Mouse (Mus musculus) intestine, embryonic 14.5 days (tissue): ENCODE measurements around the gene Rdh14. TPM values are rescaled to one million over a fixed set of nuclear protein-coding genes. Genes with fewer than 3 reads are reported as not detected.

ENCODE experiments used
- ATAC-seq: fragments of 200-750 bp; cut with Nextera tagmentation; replicated peaks from 2 replicates; pipeline ENCODE4 v1.8.0; 2017; ENCODE audit warnings: low read depth, moderate number of reproducible peaks, moderate TSS enrichment, moderate library complexity; ENCODE audit not compliant: low FRiP score, low TSS enrichment
- DNase-seq: peaks from one replicate; pipeline ENCODE4 v3.0.0-alpha.2; 2018; ENCODE audit warnings: low spot score
- H3K27ac ChIP-seq: fragments of 300-500 bp; sonication (generic); 2 replicates; pipeline ENCODE4 v1.5.1; 2014; ENCODE audit warnings: low read depth, mild to moderate bottlenecking, control low read depth
- H3K27me3 ChIP-seq: fragments of 300-500 bp; sonication (generic); replicated peaks from 2 replicates; pipeline ENCODE4 v1.6.1; 2014; ENCODE audit warnings: low read length, control low read depth; ENCODE audit not compliant: control insufficient read depth, insufficient read depth
- H3K36me3 ChIP-seq: fragments of 300-500 bp; sonication (generic); 2 replicates; pipeline ENCODE4 v1.6.1; 2014; ENCODE audit warnings: low read length, control low read depth; ENCODE audit not compliant: control insufficient read depth, insufficient read depth
- H3K4me1 ChIP-seq: fragments of 300-500 bp; sonication (generic); replicated peaks from 2 replicates; pipeline ENCODE4 v1.6.1; 2014; ENCODE audit warnings: low read length, control low read depth, mixed read lengths; ENCODE audit not compliant: control insufficient read depth, insufficient read depth
- H3K4me2 ChIP-seq: fragments of 300-500 bp; sonication (generic); 2 replicates; pipeline ENCODE4 v1.6.1; 2014; ENCODE audit warnings: low read length
- H3K4me3 ChIP-seq: fragments of 300-500 bp; sonication (generic); 2 replicates; pipeline ENCODE4 v1.5.1; 2014; ENCODE audit warnings: low read depth, low read length, control low read depth, mixed read lengths
- H3K9ac ChIP-seq: fragments of 300-500 bp; sonication (generic); 2 replicates; pipeline ENCODE4 v1.6.1; 2014; ENCODE audit warnings: mild to moderate bottlenecking, low read length
- H3K9me3 ChIP-seq: fragments of 300-500 bp; sonication (generic); 2 replicates; pipeline ENCODE4 v1.6.1; 2016; ENCODE audit warnings: low read length, control low read depth; ENCODE audit not compliant: control insufficient read depth
- WGBS: fragments of 180-500 bp; shearing (Covaris S2); extraction: QIAGEN DNeasy Blood & Tissue Kit; methylation state at CpG from one replicate; pipeline ENCODE4 v1.1.7; 2014; 5-methylcytosine and 5-hydroxymethylcytosine counted together
- polyA plus RNA-seq: library from polyadenylated mRNA; unstranded; fragments of >200 nt; fragmentation: Nextera tagmentation; extraction: Ambion mirVana; gene quantifications from 2 replicates; pipeline ENCODE4 v1.2.1, GENCODE M21; 2014

Rdh14 gene
- polyA plus RNA-seq, result 38.7 and 38.9 TPM in 2 replicates

DNA sequence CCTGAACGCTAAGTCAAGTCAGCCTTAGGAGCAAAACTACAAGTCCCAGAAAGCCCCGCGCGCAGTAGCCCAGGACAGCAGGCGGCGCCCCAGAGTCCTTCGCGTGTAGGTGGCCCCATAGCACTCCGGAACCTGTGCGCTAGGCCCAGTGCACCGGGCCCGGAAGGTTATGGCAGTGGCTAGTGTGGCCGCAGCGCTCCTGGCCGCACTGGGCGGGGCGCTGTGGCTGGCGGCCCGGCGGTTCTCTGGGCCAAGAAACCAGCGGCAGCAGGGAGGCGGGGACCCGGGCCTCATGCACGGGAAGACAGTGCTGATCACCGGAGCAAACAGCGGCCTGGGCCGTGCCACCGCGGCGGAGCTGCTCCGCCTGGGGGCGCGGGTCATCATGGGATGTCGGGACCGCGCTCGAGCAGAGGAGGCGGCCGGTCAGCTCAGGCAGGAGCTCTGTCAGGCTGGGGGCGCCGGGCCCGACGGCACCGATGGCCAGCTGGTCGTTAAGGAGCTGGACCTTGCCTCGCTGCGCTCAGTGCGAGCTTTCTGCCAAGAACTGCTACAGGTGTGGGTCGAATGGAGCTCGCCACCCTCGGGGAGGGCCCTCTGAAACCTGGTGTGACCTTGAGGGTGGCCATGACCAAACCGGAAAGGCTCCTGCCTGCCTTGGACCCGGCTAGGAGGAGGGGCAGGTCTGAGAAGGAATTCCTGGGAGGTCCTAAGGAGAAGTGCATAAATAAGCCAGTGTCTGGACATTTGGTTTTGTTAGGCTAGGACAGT, at the start of gene Rdh14:
Rdh14 (plus strand) TSS at position 102 of the 771 bp plus-strand sequence.
- peak; percentile 97 for ATAC-seq
- WGBS, result under 1% methylated on average over 53 of the region's 53 CpGs

GRCm38 (mm10) chr12:10350706-10351105, 39.9 kb upstream of the Rdh14 start:
- H3K9me3 ChIP-seq, result no peaks in the 10 kb centered on the region
- no peaks in the 10 kb centered on the region for H3K4me1 ChIP-seq
- 72% methylated on average over 3 of the region's 3 CpGs for WGBS
- H3K27ac ChIP-seq, result no peak overlapping the region
- H3K27me3 ChIP-seq, result no peaks in the 10 kb centered on the region
- H3K4me2 ChIP-seq, result no peak overlapping the region
- H3K36me3 ChIP-seq, result no peaks in the 10 kb centered on the region
- no peak overlapping the region for H3K4me3 ChIP-seq
- ATAC-seq (no peak), DNase-seq (no peak)
- H3K9ac ChIP-seq, result no peak overlapping the region

More for the DNA sequence above, at the start of gene Rdh14:
- peak within 1 kb of the TSS; percentile 90 for H3K27ac ChIP-seq
- H3K4me1 ChIP-seq, result 0 out of 2 replicates have a peak, but pooled peaks cover 8% of the 10 kb centered on the region
- H3K9me3 ChIP-seq, result no peaks in the 10 kb centered on the region
- H3K36me3 ChIP-seq, result peaks cover 7% of the 10 kb centered on the region
- H3K27me3 ChIP-seq, result no peaks in the 10 kb centered on the region
- peak; percentile 97 for DNase-seq
- peak within 1 kb of the TSS; percentile 81 for H3K4me3 ChIP-seq
- H3K4me2 ChIP-seq, result peak within 1 kb of the TSS; percentile 69
- peak within 1 kb of the TSS; percentile 95 for H3K9ac ChIP-seq

DNA sequence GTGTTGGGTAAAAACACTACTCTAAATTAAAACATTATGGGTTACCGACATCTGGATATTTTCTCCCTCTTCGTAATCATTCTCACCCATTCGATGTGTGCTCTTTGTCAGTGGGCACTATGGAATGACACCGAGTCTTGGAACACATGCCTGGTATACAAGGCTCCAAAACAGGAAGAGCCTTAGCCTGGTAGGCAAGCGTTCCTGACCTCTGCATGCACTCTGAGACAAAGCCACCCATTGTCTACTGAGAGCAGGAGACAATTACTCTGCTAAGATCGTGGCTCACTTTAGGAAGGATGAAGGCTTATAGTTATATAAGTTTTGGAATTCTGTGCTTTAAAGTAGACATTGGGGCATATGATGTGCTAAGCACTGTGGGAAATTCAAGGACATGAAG, 32.8 kb upstream of the Rdh14 start:
- Histone ChIP-seq H3K4me3 (no peak overlapping the region), H3K9me3 (no peaks in the 10 kb centered on the region), H3K27ac (no peak overlapping the region), H3K27me3 (no peaks in the 10 kb centered on the region), H3K4me2 (no peak overlapping the region), H3K36me3 (no peaks in the 10 kb centered on the region), H3K4me1 (peaks cover 10% of the 10 kb centered on the region), H3K9ac (no peak overlapping the region)
- WGBS, result 44% methylated on average over 6 of the region's 6 CpGs
- no peak for DNase-seq
- no peak for ATAC-seq

DNA sequence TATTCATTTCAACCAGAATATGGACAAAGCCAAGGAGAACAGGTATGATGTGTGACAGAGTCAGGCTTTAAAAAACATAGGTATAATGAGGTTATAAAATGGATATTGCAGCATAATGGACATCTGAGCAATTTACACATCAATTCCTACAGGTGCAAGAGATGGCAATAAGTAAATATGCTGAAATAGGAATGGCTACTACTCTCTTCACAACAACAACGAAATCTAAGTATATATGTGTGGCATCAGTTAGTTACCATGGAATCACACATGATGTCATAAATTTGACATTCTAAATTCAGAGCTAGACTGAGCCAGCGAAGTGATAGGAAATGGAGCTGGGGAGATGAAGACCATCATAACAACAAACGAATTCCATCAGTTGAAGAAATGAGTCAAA, 20.9 kb upstream of the Rdh14 start, which contains the start of gene Nt5c1b:
Nt5c1b (plus strand) TSS at position 301 of the 400 bp plus-strand sequence.
- no peaks in the 10 kb centered on the region for H3K4me1 ChIP-seq
- no peak within 1 kb of the TSS for H3K27ac ChIP-seq
- no peak within 1 kb of the TSS for H3K9ac ChIP-seq
- H3K4me3 ChIP-seq, result no peak within 1 kb of the TSS
- ATAC-seq, result no peak
- no peaks in the 10 kb centered on the region for H3K9me3 ChIP-seq
- H3K27me3 ChIP-seq, result no peaks in the 10 kb centered on the region
- H3K36me3 ChIP-seq, result no peaks in the 10 kb centered on the region
- H3K4me2 ChIP-seq, result no peak within 1 kb of the TSS
- DNase-seq, result no peak
- WGBS, result 83% methylated on average over 3 of the region's 3 CpGs

DNA sequence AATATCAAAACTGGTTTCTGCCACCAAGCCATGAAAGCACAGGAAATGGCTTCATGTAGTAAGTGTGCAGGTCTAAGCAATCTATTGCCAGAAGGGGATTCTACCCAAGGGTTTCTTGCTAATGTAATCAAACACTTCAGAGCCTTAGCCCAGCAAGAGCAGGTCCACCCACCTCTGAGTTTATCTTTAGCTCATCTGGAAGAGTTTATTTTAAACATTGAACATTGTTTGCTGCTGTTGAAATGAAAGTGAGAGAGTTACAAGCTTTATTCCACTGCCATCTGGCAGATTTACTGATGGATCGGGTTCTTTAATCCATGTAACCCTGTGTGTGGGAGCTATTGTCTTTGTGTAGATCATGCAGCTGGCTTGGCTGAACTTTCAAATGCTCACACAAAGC, 10.2 kb downstream of the Rdh14 start:
- Histone ChIP-seq H3K4me1 (peaks cover 4% of the 10 kb centered on the region; the same call in 1 of the 2 replicates), H3K27ac (no peak overlapping the region), H3K4me2 (no peak overlapping the region), H3K27me3 (no peaks in the 10 kb centered on the region), H3K9me3 (no peaks in the 10 kb centered on the region), H3K9ac (no peak overlapping the region), H3K4me3 (no peak overlapping the region), H3K36me3 (no peaks in the 10 kb centered on the region)
- WGBS, result 27% methylated on average over 1 of the region's 1 CpGs
- DNase-seq (no peak), ATAC-seq (no peak)

GRCm38 (mm10) chr12:10402421-10403115, 12.0 kb downstream of the Rdh14 start:
- 70% methylated on average over 9 of the region's 9 CpGs for WGBS
- peaks cover 4% of the 10 kb centered on the region; the same call in 1 of the 2 replicates for H3K4me1 ChIP-seq
- no peak for DNase-seq

GRCm38 (mm10) chr12:10410511-10411179, 20.1 kb downstream of the Rdh14 start:
- Histone ChIP-seq H3K4me2 (no peak overlapping the region), H3K4me1 (no peaks in the 10 kb centered on the region), H3K27me3 (no peaks in the 10 kb centered on the region), H3K9me3 (no peaks in the 10 kb centered on the region), H3K27ac (no peak overlapping the region), H3K9ac (no peak overlapping the region), H3K4me3 (no peak overlapping the region), H3K36me3 (no peaks in the 10 kb centered on the region)
- 80% methylated on average over 3 of the region's 3 CpGs for WGBS
- DNase-seq, result no peak
- peak; percentile 87 for ATAC-seq

More at GRCm38 (mm10) chr12:10402421-10403115, 12.0 kb downstream of the Rdh14 start:
- no peak overlapping the region for H3K9ac ChIP-seq
- no peak overlapping the region for H3K4me3 ChIP-seq
- ATAC-seq, result no peak
- H3K27ac ChIP-seq, result no peak overlapping the region
- no peaks in the 10 kb centered on the region for H3K27me3 ChIP-seq
- H3K4me2 ChIP-seq, result no peak overlapping the region
- no peaks in the 10 kb centered on the region for H3K9me3 ChIP-seq
- H3K36me3 ChIP-seq, result no peaks in the 10 kb centered on the region

- H3K9me3 ChIP-seq, result no peaks in the 10 kb centered on the region
- 84% methylated on average over 1 of the region's 1 CpGs for WGBS
- H3K36me3 ChIP-seq, result no peaks in the 10 kb centered on the region
- H3K27ac ChIP-seq, result no peak overlapping the region
- H3K9ac ChIP-seq, result no peak overlapping the region
- ATAC-seq, result no peak
- H3K27me3 ChIP-seq, result no peaks in the 10 kb centered on the region
- no peak overlapping the region for H3K4me2 ChIP-seq
- H3K4me1 ChIP-seq, result no peaks in the 10 kb centered on the region
- H3K4me3 ChIP-seq, result no peak overlapping the region
- DNase-seq, result no peak
Observed at GRCm38 (mm10) chr12:10411453-10411852, 20.9 kb downstream of the Rdh14 start.
